Mouse (Mus musculus) midbrain, embryonic 11.5 days (tissue): Measurements from ENCODE around the gene Eif2s2. TPM values are rescaled to one million over a fixed set of nuclear protein-coding genes. Genes with fewer than 3 reads are reported as not detected.
A peak's percentile ranks its signal among the peaks of the same experiment; 100 is the strongest.
"Not testable (repeated sequence)": the region's sequence is repeated elsewhere in the genome, so short reads cannot be mapped to it uniquely, and the experiment has no call there.

Experiments
- ATAC-seq: fragments of 200-750 bp; cut with Nextera tagmentation; 2 replicates; pipeline ENCODE4 v1.8.0; 2017; ENCODE audit warnings: moderate TSS enrichment, moderate library complexity; ENCODE audit not compliant: low FRiP score
- DNase-seq: peaks from one replicate; pipeline ENCODE4 v3.0.0; 2015; ENCODE audit warnings: low spot score; ENCODE audit errors: missing footprints
- H3K27ac ChIP-seq: fragments of 300-500 bp; sonication (generic); 2 replicates; pipeline ENCODE4 v1.5.1; 2014; ENCODE audit warnings: low read depth, low read length
- H3K27me3 ChIP-seq: fragments of 300-500 bp; sonication (generic); 2 replicates; pipeline ENCODE4 v1.6.1; 2014; ENCODE audit warnings: mild to moderate bottlenecking, low read length, moderate library complexity, mixed read lengths; ENCODE audit not compliant: control insufficient read depth, insufficient read depth
- H3K36me3 ChIP-seq: fragments of 300-500 bp; sonication (generic); 2 replicates; pipeline ENCODE4 v1.6.1; 2014; ENCODE audit warnings: mild to moderate bottlenecking, low read length, moderate library complexity, mixed read lengths; ENCODE audit not compliant: control insufficient read depth, insufficient read depth
- H3K4me1 ChIP-seq: fragments of 300-500 bp; sonication (generic); 2 replicates; pipeline ENCODE4 v1.6.1; 2014; ENCODE audit warnings: low read length; ENCODE audit not compliant: control insufficient read depth, insufficient read depth
- H3K4me2 ChIP-seq: fragments of 300-500 bp; sonication (generic); 2 replicates; pipeline ENCODE4 v1.6.1; 2014; ENCODE audit warnings: mild to moderate bottlenecking, moderate library complexity
- H3K4me3 ChIP-seq: fragments of 300-500 bp; sonication (generic); 2 replicates; pipeline ENCODE4 v1.5.1; 2014; ENCODE audit warnings: low read depth, low read length
- H3K9ac ChIP-seq: fragments of 300-500 bp; sonication (generic); 2 replicates; pipeline ENCODE4 v1.6.1; 2014; ENCODE audit warnings: low read length
- H3K9me3 ChIP-seq: fragments of 300-500 bp; sonication (generic); 2 replicates; pipeline ENCODE4 v1.6.1; 2016; ENCODE audit warnings: low read length; ENCODE audit not compliant: control insufficient read depth
- WGBS: fragments of 180-500 bp; shearing (Covaris S2); extraction: QIAGEN DNeasy Blood & Tissue Kit; methylation state at CpG from one replicate; pipeline ENCODE4 v1.1.7; 2014; 5-methylcytosine and 5-hydroxymethylcytosine counted together
- polyA plus RNA-seq: library from polyadenylated mRNA; unstranded; fragments of >200 nt; fragmentation: Nextera tagmentation; extraction: Ambion mirVana; gene quantifications from 2 replicates; pipeline ENCODE4 v1.2.1, GENCODE M21; 2014

Gene Eif2s2
- polyA plus RNA-seq, 1 experiment from 2014 or later = 135 TPM

- WGBS = 93% methylated on average over 3 of the region's 3 CpGs
- no peak for ATAC-seq
Measured at GRCm38 (mm10) chr2:154902111-154902510, 9.4 kb upstream of the Eif2s2 start.

GRCm38 (mm10) chr2:154899412-154899811 is 6.7 kb upstream of the Eif2s2 start:
- H3K4me2 ChIP-seq, DNase-seq, H3K36me3 ChIP-seq, H3K27ac ChIP-seq, H3K27me3 ChIP-seq, ATAC-seq, H3K4me3 ChIP-seq, H3K4me1 ChIP-seq, H3K9me3 ChIP-seq, H3K9ac ChIP-seq: not testable (repeated sequence)
- WGBS = 85% methylated on average over 4 of the region's 4 CpGs

More at GRCm38 (mm10) chr2:154902111-154902510, 9.4 kb upstream of the Eif2s2 start:
- no peak overlapping the region for H3K27ac ChIP-seq
- no peak overlapping the region for H3K4me2 ChIP-seq
- DNase-seq = no peak
- no peaks in the 10 kb centered on the region for H3K4me1 ChIP-seq
- no peaks in the 10 kb centered on the region for H3K27me3 ChIP-seq
- H3K4me3 ChIP-seq = no peak overlapping the region
- no peaks in the 10 kb centered on the region for H3K36me3 ChIP-seq
- H3K9me3 ChIP-seq = no peaks in the 10 kb centered on the region
- no peak overlapping the region for H3K9ac ChIP-seq

- H3K4me1 ChIP-seq, H3K9ac ChIP-seq, H3K27ac ChIP-seq, ATAC-seq, H3K4me3 ChIP-seq, H3K9me3 ChIP-seq, H3K4me2 ChIP-seq, H3K27me3 ChIP-seq, DNase-seq, H3K36me3 ChIP-seq: not testable (repeated sequence)
- 91% methylated on average over 8 of the region's 8 CpGs for WGBS
Measured at GRCm38 (mm10) chr2:154899004-154899403, 6.3 kb upstream of the Eif2s2 start.

GRCm38 (mm10) chr2:154893548-154893947 is 813 bp upstream of the Eif2s2 start:
- WGBS = 70% methylated on average over 4 of the region's 4 CpGs
- no peaks in the 10 kb centered on the region for H3K9me3 ChIP-seq
- no peak for ATAC-seq
- no peak overlapping the region for H3K9ac ChIP-seq
- H3K36me3 ChIP-seq = no peaks in the 10 kb centered on the region
- H3K4me2 ChIP-seq = no peak overlapping the region; the same call in 1 of the 2 replicates
- H3K4me3 ChIP-seq = no peak overlapping the region
- peaks cover 11% of the 10 kb centered on the region for H3K4me1 ChIP-seq
- DNase-seq = no peak
- H3K27ac ChIP-seq = no peak overlapping the region
- no peaks in the 10 kb centered on the region for H3K27me3 ChIP-seq

- H3K9me3 ChIP-seq = no peaks in the 10 kb centered on the region
- DNase-seq = no peak
- H3K4me2 ChIP-seq = peak overlapping the region; percentile 48
- H3K4me3 ChIP-seq = peak overlapping the region; percentile 97
- no peaks in the 10 kb centered on the region for H3K27me3 ChIP-seq
- peak overlapping the region; percentile 81; the same call in 1 of the 2 replicates for H3K9ac ChIP-seq
- H3K27ac ChIP-seq = no peak overlapping the region
- 11% methylated on average over 12 of the region's 12 CpGs for WGBS
- peaks cover 11% of the 10 kb centered on the region for H3K4me1 ChIP-seq
- peak; percentile 57; the same call in 1 of the 2 replicates for ATAC-seq
- H3K36me3 ChIP-seq = peaks cover under 1% of the 10 kb centered on the region; the same call in 1 of the 2 replicates
Measured at GRCm38 (mm10) chr2:154893045-154893385, 280 bp upstream of the Eif2s2 start.

- ATAC-seq = no peak
- H3K27ac ChIP-seq = no peak overlapping the region
- H3K36me3 ChIP-seq = peaks cover 7% of the 10 kb centered on the region
- no peak for DNase-seq
- H3K9ac ChIP-seq = peak overlapping the region; percentile 81
- H3K4me3 ChIP-seq = peak overlapping the region; percentile 97
- peaks cover 11% of the 10 kb centered on the region for H3K4me1 ChIP-seq
- WGBS = 24% methylated on average over 2 of the region's 2 CpGs
- no peaks in the 10 kb centered on the region for H3K27me3 ChIP-seq
- H3K4me2 ChIP-seq = peak overlapping the region; percentile 43
- H3K9me3 ChIP-seq = no peaks in the 10 kb centered on the region
Measured at GRCm38 (mm10) chr2:154891585-154891984, 1.1 kb downstream of the Eif2s2 start.

- H3K27ac ChIP-seq = no peak overlapping the region
- WGBS = 93% methylated on average over 2 of the region's 2 CpGs
- H3K9ac ChIP-seq = no peak overlapping the region
- no peak overlapping the region for H3K4me2 ChIP-seq
- H3K9me3 ChIP-seq = no peaks in the 10 kb centered on the region
- ATAC-seq (no peak), DNase-seq (no peak)
- H3K4me1 ChIP-seq = no peaks in the 10 kb centered on the region
- no peaks in the 10 kb centered on the region for H3K27me3 ChIP-seq
- peaks cover 6% of the 10 kb centered on the region for H3K36me3 ChIP-seq
- no peak overlapping the region for H3K4me3 ChIP-seq
Measured at GRCm38 (mm10) chr2:154876621-154877020, 16.1 kb downstream of the Eif2s2 start.

- H3K4me1 ChIP-seq = no peaks in the 10 kb centered on the region
- no peaks in the 10 kb centered on the region for H3K9me3 ChIP-seq
- H3K4me3 ChIP-seq = no peak overlapping the region
- no peak overlapping the region for H3K27ac ChIP-seq
- no peak overlapping the region for H3K9ac ChIP-seq
- DNase-seq (no peak), ATAC-seq (no peak)
- H3K4me2 ChIP-seq = no peak overlapping the region
- peaks cover 29% of the 10 kb centered on the region for H3K36me3 ChIP-seq
- no peaks in the 10 kb centered on the region for H3K27me3 ChIP-seq
Measured at GRCm38 (mm10) chr2:154869954-154870641, 22.6 kb downstream of the Eif2s2 start.

- Histone ChIP-seq H3K4me1 (no peaks in the 10 kb centered on the region), H3K27me3 (no peaks in the 10 kb centered on the region), H3K36me3 (peaks cover 32% of the 10 kb centered on the region), H3K4me2 (no peak overlapping the region), H3K9ac (no peak overlapping the region), H3K27ac (no peak overlapping the region), H3K4me3 (no peak overlapping the region), H3K9me3 (no peaks in the 10 kb centered on the region)
- ATAC-seq (no peak), DNase-seq (no peak)
- 89% methylated on average over 1 of the region's 1 CpGs for WGBS
Measured at GRCm38 (mm10) chr2:154868106-154868505, 24.6 kb downstream of the Eif2s2 start.
